Mouse (Mus musculus): ENCODE results near the gene Trmt2a. TPM values are rescaled to one million over a fixed set of nuclear protein-coding genes. Genes with fewer than 3 reads are reported as not detected.
A peak's percentile ranks its signal among the peaks of the same experiment; 100 is the strongest.

Trmt2a gene
- polyA plus RNA-seq, 1 experiment, result 56.2 TPM

DNA sequence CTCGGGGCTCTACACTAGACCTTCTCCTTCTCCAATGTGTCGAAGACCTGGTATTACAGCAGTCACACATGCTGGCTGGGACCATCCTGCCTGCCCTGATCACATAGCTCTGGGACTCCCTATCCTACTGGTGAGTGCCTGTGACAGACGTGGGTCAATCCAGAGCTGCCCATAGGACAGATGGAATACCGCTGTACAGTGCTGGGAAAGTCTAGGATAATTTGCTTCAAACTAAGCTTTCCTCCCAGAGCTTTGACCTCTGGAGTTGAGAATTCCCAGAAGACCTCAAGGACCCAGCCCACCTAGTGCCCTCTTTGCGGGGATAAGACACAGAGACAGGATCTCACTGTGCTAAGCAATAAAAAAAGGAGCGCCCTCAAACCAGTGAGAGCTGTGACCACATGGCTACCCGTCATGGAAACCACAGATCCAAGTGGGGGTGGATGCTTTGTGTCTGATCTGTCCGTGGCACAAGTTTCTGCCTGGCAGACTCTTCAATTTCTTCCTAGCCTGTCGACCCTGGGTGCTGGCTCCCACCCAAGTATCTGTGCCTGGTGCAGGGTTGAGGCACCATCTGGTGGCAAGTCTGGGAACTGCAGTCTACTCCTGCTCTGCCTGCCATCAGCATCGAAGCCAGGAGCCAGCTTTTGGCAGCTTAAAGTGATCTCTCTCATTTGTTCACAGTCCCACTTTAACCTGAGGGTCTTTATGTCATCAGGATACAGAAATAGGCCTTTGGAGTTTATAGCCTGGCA is 36.9 kb upstream of the Trmt2a start:
- Histone ChIP-seq H3K27me3 (ENCODE audit: control insufficient read depth, insufficient read depth, low read length) (no peaks in the 10 kb centered on the region), H3K4me3 (ENCODE audit: extremely low read depth, insufficient read depth, insufficient read length) (no peak overlapping the region), H3K4me1 (ENCODE audit: control insufficient read depth, insufficient read depth, insufficient read length) (no peaks in the 10 kb centered on the region), H3K27ac (ENCODE audit: insufficient read depth, low read length) (no peak overlapping the region), H3K36me3 (ENCODE audit: control insufficient read depth, insufficient read depth, low read length) (no peaks in the 10 kb centered on the region)
- WGBS, result 42% methylated on average over 10 of the region's 10 CpGs
- TF ChIP-seq CTCF (IDR thresholded peaks at IDR 0.05; ENCODE audit: extremely low read depth, insufficient read depth, insufficient read length, insufficient replicate concordance), result peak; percentile 87
- no peak for TF ChIP-seq POLR2A (IDR thresholded peaks at IDR 0.05; ENCODE audit: low read depth, low read length)
- peak in 1 of 2 experiments; percentile 68 for DNase-seq (ENCODE audit: low read depth in 1 of 2, low spot score in 2 of 2)

DNA sequence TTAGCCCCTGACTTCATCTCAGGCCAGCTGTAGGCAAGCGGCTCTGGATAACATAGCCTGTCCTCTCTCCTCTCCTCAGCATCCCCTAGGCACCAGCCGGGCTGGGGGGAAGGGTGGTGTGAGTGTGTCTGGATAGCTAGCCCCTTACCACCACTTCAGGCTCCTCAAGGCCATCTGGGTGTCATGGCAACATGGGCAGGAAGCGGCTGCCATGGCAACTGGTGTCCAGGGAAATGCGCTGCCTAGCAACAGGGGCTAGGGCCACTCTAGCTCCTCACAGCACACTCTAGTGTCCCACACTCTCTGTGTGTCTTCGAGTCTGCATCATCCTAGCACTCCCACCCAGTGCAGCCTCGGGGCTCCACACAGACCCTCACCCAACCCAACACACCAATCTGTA is 34.8 kb upstream of the Trmt2a start:
- H3K4me1 ChIP-seq (ENCODE audit: control insufficient read depth, insufficient read depth, insufficient read length), result no peaks in the 10 kb centered on the region
- H3K27ac ChIP-seq (ENCODE audit: insufficient read depth, low read length), result no peak overlapping the region
- H3K36me3 ChIP-seq (ENCODE audit: control insufficient read depth, insufficient read depth, low read length), result no peaks in the 10 kb centered on the region
- H3K4me3 ChIP-seq (ENCODE audit: extremely low read depth, insufficient read depth, insufficient read length), result no peak overlapping the region
- WGBS, result 72% methylated on average over 6 of the region's 6 CpGs
- H3K27me3 ChIP-seq (ENCODE audit: control insufficient read depth, insufficient read depth, low read length), result no peaks in the 10 kb centered on the region
- DNase-seq (ENCODE audit: low read depth in 1 of 2, low spot score in 2 of 2), result no peak
- TF ChIP-seq POLR2A (IDR thresholded peaks at IDR 0.05; ENCODE audit: low read depth, low read length) (no peak), CTCF (IDR thresholded peaks at IDR 0.05; ENCODE audit: extremely low read depth, insufficient read depth, insufficient read length, insufficient replicate concordance) (no peak)

- H3K4me3 ChIP-seq (ENCODE audit: extremely low read depth, insufficient read depth, insufficient read length), result no peak overlapping the region
These were observed 33.6 kb upstream of the Trmt2a start for GRCm38 (mm10) chr16:18214858-18215257.

DNA sequence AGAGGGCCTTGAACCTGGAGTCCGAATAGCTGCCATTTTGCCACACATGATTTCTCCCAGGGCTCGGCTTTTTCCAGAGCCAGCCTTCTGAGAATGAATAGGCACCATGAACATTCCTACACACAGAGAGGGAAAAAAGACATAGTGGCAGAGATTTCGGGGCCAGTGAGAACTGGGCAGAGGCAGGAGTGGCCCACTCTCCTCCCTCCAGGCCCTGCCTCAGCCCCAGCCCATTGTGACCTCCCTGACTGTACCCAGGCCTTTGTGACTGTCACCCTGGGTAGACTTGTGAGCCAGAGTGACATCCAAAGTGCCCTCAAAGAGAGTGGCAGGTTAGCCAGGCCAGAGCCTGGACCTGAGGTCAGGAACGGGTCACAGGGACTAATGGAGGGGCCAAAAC is 30.9 kb upstream of the Trmt2a start, which contains the start of gene Ccdc188:
TSS of gene Ccdc188 (plus strand) at position 301 of the 400 bp plus-strand sequence.
- H3K4me3 ChIP-seq (ENCODE audit: extremely low read depth, insufficient read depth, insufficient read length), result no peak within 1 kb of the TSS
- 91% methylated on average over 4 of the region's 4 CpGs for WGBS
- H3K27me3 ChIP-seq (ENCODE audit: control insufficient read depth, insufficient read depth, low read length), result no peaks in the 10 kb centered on the region
- DNase-seq (ENCODE audit: low read depth in 1 of 2, low spot score in 2 of 2), result no peak
- no peak within 1 kb of the TSS for H3K27ac ChIP-seq (ENCODE audit: insufficient read depth, low read length)
- peaks cover 2% of the 10 kb centered on the region; the same call in 1 of the 2 replicates for H3K4me1 ChIP-seq (ENCODE audit: control insufficient read depth, insufficient read depth, insufficient read length)
- no peak for TF ChIP-seq CTCF (IDR thresholded peaks at IDR 0.05; ENCODE audit: extremely low read depth, insufficient read depth, insufficient read length, insufficient replicate concordance)
- TF ChIP-seq POLR2A (IDR thresholded peaks at IDR 0.05; ENCODE audit: low read depth, low read length), result no peak
- H3K36me3 ChIP-seq (ENCODE audit: control insufficient read depth, insufficient read depth, low read length), result no peaks in the 10 kb centered on the region

More at GRCm38 (mm10) chr16:18214858-18215257, 33.6 kb upstream of the Trmt2a start:
- TF ChIP-seq POLR2A (IDR thresholded peaks at IDR 0.05; ENCODE audit: low read depth, low read length) (no peak), CTCF (IDR thresholded peaks at IDR 0.05; ENCODE audit: extremely low read depth, insufficient read depth, insufficient read length, insufficient replicate concordance) (no peak)
- H3K27ac ChIP-seq (ENCODE audit: insufficient read depth, low read length), result no peak overlapping the region
- DNase-seq (ENCODE audit: low read depth in 1 of 2, low spot score in 2 of 2), result no peak
- no peaks in the 10 kb centered on the region for H3K27me3 ChIP-seq (ENCODE audit: control insufficient read depth, insufficient read depth, low read length)
- 86% methylated on average over 7 of the region's 7 CpGs for WGBS
- H3K4me1 ChIP-seq (ENCODE audit: control insufficient read depth, insufficient read depth, insufficient read length), result no peaks in the 10 kb centered on the region
- H3K36me3 ChIP-seq (ENCODE audit: control insufficient read depth, insufficient read depth, low read length), result no peaks in the 10 kb centered on the region

- H3K4me3 ChIP-seq (ENCODE audit: extremely low read depth, insufficient read depth, insufficient read length), result no peak overlapping the region
- no peak for TF ChIP-seq POLR2A (IDR thresholded peaks at IDR 0.05; ENCODE audit: low read depth, low read length)
- no peak for TF ChIP-seq CTCF (IDR thresholded peaks at IDR 0.05; ENCODE audit: extremely low read depth, insufficient read depth, insufficient read length, insufficient replicate concordance)
- H3K27ac ChIP-seq (ENCODE audit: insufficient read depth, low read length), result no peak overlapping the region
- H3K27me3 ChIP-seq (ENCODE audit: control insufficient read depth, insufficient read depth, low read length), result no peaks in the 10 kb centered on the region
- 90% methylated on average over 9 of the region's 9 CpGs for WGBS
- DNase-seq (ENCODE audit: low read depth in 1 of 2, low spot score in 2 of 2), result no peak
- peaks cover 3% of the 10 kb centered on the region; the same call in 1 of the 2 replicates for H3K36me3 ChIP-seq (ENCODE audit: control insufficient read depth, insufficient read depth, low read length)
- peaks cover 2% of the 10 kb centered on the region; the same call in 1 of the 2 replicates for H3K4me1 ChIP-seq (ENCODE audit: control insufficient read depth, insufficient read depth, insufficient read length)
These were observed 29.9 kb upstream of the Trmt2a start for GRCm38 (mm10) chr16:18218580-18218996.

- H3K4me3 ChIP-seq (ENCODE audit: extremely low read depth, insufficient read depth, insufficient read length), result no peak overlapping the region
These were observed 28.5 kb upstream of the Trmt2a start for GRCm38 (mm10) chr16:18220001-18220400.

More at GRCm38 (mm10) chr16:18220001-18220400, 28.5 kb upstream of the Trmt2a start:
- peaks cover 12% of the 10 kb centered on the region for H3K36me3 ChIP-seq (ENCODE audit: control insufficient read depth, insufficient read depth, low read length)
- TF ChIP-seq POLR2A (IDR thresholded peaks at IDR 0.05; ENCODE audit: low read depth, low read length) (no peak), CTCF (IDR thresholded peaks at IDR 0.05; ENCODE audit: extremely low read depth, insufficient read depth, insufficient read length, insufficient replicate concordance) (no peak)
- H3K27me3 ChIP-seq (ENCODE audit: control insufficient read depth, insufficient read depth, low read length), result no peaks in the 10 kb centered on the region
- peaks cover 2% of the 10 kb centered on the region; the same call in 1 of the 2 replicates for H3K4me1 ChIP-seq (ENCODE audit: control insufficient read depth, insufficient read depth, insufficient read length)
- WGBS, result 18% methylated on average over 8 of the region's 8 CpGs
- no peak overlapping the region for H3K27ac ChIP-seq (ENCODE audit: insufficient read depth, low read length)
- DNase-seq (ENCODE audit: low read depth in 1 of 2, low spot score in 2 of 2), result no peak
